Mouse (Mus musculus) urinary bladder, postnatal 14 days (tissue): Measurements from ENCODE around the gene Olfr807.

Source experiments
- DNase-seq: peaks from one replicate; pipeline ENCODE4 v3.0.0; 2021; ENCODE audit warnings: low spot score

Olfr807 gene

DNA sequence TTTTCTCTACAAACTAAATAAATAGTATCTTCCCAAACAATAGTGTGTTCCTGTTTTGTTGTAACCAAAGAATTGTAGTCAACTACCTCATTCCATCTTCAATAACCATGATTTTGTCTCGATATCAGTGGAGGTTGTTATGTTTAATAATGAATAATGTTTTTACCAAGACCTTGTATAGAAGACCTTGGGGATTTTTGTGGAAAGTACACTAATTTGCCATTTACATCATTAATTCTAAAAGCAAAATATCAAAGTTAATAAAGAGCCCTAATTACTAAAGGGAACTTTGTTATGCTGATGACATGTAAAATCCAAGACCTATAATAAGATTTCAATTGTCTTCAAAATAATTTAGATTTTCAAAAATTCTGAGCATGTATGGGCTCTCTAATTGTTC lies at the start of gene Olfr807:
Gene Olfr807, minus strand, starts transcription at position 101 of the 400 bp plus-strand sequence.
- no peak for DNase-seq

DNA sequence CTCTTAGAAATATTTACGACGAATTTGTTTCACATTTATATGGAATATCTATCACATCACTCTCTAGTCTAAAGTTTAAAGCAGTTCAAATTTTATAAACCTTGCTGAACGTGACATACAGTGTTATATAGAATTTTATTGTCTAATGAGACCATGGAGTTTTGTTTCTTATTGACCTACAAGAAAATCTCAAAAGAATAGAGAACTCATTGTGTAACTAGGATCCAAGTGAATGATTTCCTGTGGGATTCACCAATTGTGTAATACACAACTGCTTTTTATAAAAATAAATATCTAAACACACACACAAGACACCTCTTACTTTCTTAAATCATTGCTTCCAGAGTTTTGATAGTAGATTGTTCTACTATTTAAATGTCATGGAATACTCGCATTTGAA lies 46.7 kb upstream of the Olfr807 start, which contains the start of gene Olfr811:
Gene Olfr811, minus strand, starts transcription at position 101 of the 400 bp plus-strand sequence.
- no peak for DNase-seq

DNA sequence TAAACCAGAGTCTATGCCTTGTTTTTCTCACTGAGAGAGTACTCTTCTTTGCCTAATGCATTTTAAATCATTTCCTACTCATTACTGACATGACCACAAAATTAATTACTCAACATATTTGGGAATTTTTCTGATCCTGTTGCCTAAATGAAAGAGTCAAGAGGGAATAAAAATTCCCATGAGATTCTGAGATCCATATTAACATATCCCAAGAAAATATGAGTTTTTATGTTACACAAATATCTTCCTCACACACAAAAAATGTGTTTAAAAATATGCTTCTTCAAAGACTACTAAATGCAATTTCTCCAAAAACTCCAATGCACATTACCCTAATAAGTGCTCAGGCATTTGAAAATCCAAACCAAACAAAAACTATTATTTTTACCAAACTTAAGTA lies 37.2 kb upstream of the Olfr807 start, which contains the start of gene Olfr810:
Gene Olfr810, minus strand, starts transcription at position 101 of the 400 bp plus-strand sequence.
- no peak for DNase-seq

DNA sequence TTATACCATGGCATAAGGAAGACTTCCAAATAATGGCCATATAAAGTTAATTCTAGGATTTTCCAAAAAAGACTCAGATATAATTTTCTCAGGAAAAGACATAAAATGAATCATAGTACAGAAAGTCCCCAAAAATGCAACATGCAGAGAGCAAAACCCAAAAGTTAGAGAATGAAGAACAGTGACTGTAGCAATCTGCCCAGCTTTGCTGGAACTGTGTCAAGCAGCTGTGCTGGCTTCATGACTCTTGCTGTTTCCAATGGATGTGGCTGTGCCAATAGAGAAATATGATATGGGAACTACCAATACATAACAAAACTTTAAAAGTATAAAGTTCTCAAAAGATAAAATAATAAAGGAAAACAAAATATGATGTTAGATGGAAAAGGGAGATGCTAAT lies 20.5 kb upstream of the Olfr807 start:
- DNase-seq = no peak

- no peak for DNase-seq
Observed at GRCm38 (mm10) chr10:129774338-129774737, 16.7 kb upstream of the Olfr807 start, which contains the start of gene Olfr809. Olfr809 (plus strand) TSS chr10:129774638.

- no peak for DNase-seq
Observed at GRCm38 (mm10) chr10:129765182-129765581, 7.6 kb upstream of the Olfr807 start, which contains the start of gene Olfr808. Olfr808 (plus strand) TSS chr10:129765482.

DNA sequence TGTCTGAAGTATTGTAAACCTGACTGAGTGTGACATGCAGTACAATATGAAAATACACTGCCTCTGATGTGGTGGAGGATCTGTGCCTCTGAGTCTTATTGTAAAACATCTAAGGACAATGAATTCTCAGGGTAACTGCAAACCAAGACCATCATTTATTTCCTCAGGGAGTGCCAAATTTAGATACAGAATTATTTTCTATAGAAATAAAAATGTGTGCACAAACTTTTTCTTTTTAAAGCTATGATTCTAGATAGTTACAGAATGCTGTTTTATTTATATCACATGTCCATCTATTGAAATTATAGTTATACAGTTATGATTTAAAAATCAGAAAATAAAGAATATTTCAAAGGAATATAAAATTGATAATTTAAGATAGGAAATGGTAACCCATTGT lies 15.8 kb downstream of the Olfr807 start, which contains the start of gene Olfr806:
Gene Olfr806, minus strand, starts transcription at position 101 of the 400 bp plus-strand sequence.
- no peak for DNase-seq

GRCm38 (mm10) chr10:129729275-129729674 lies 28.3 kb downstream of the Olfr807 start, which contains the start of gene Olfr805:
Olfr805 (minus strand) TSS chr10:129729375.
- no peak for DNase-seq
